Mouse (Mus musculus) mature B cell (primary cell): ENCODE results near the gene Acss2.

ENCODE experiments used
- in situ Hi-C: fragments of 300-500 bp; cut with MboI; formaldehyde crosslinking; loops from 2 replicates; pipeline ENCODE4 v1.14.3; 2019

The Acss2 gene

GRCm38 (mm10) chr2:155517455-155518423 is at the start of gene Acss2, which contains the start of gene Ggt7:
Gene Acss2, plus strand, starts transcription at chr2:155517948.
Gene Ggt7, minus strand, starts transcription at chr2:155518237.
- in situ Hi-C loops, result loop anchor here (10.0 to 25.0 kb wide), 3 partner anchors 57 to 245 kb away; partner anchors contain the start of genes Myh7b and Procr

GRCm38 (mm10) chr2:155472671-155473569 is 44.8 kb upstream of the Acss2 start:
- in situ Hi-C loops, result no loop called here

GRCm38 (mm10) chr2:155473570-155474088 is 44.1 kb upstream of the Acss2 start, which contains the start of gene Ncoa6:
Gene Ncoa6, minus strand, starts transcription at chr2:155473894.
- in situ Hi-C loops, result no loop called here

- in situ Hi-C loops, result no loop called here
Measured at GRCm38 (mm10) chr2:155482021-155482420, 35.7 kb upstream of the Acss2 start.

- in situ Hi-C loops, result no loop called here
Measured at GRCm38 (mm10) chr2:155490998-155491397, 26.8 kb upstream of the Acss2 start.

- in situ Hi-C loops, result loop anchor here (25.0 kb wide), 1 partner anchor 260 kb away; the partner anchor contains the start of gene Procr
Measured at GRCm38 (mm10) chr2:155502596-155502995, 15.2 kb upstream of the Acss2 start.

- in situ Hi-C loops, result loop anchor here (25.0 kb wide), 1 partner anchor 258 kb away; the partner anchor contains the start of gene Procr
Measured at GRCm38 (mm10) chr2:155504440-155505355, 13.1 kb upstream of the Acss2 start.

- in situ Hi-C loops, result loop anchor here (25.0 kb wide), 1 partner anchor 256 kb away; the partner anchor contains the start of gene Procr
Measured at GRCm38 (mm10) chr2:155505811-155506210, 11.9 kb upstream of the Acss2 start.

- in situ Hi-C loops, result loop anchor here (25.0 kb wide), 1 partner anchor 254 kb away; the partner anchor contains the start of gene Procr
Measured at GRCm38 (mm10) chr2:155507721-155508470, 9.9 kb upstream of the Acss2 start.

- in situ Hi-C loops, result loop anchor here (10.0 to 25.0 kb wide), 3 partner anchors 62 to 250 kb away; partner anchors contain the start of genes Myh7b and Procr
Measured at GRCm38 (mm10) chr2:155512479-155512878, 5.3 kb upstream of the Acss2 start.

GRCm38 (mm10) chr2:155513543-155513942 is 4.2 kb upstream of the Acss2 start:
- in situ Hi-C loops, result loop anchor here (10.0 to 25.0 kb wide), 3 partner anchors 61 to 249 kb away; partner anchors contain the start of genes Myh7b and Procr

GRCm38 (mm10) chr2:155514666-155515065 is 3.1 kb upstream of the Acss2 start:
- in situ Hi-C loops, result loop anchor here (10.0 to 25.0 kb wide), 3 partner anchors 60 to 248 kb away; partner anchors contain the start of genes Myh7b and Procr

- in situ Hi-C loops, result loop anchor here (10.0 to 25.0 kb wide), 3 partner anchors 59 to 246 kb away; partner anchors contain the start of genes Myh7b and Procr
Measured at GRCm38 (mm10) chr2:155515941-155516340, 1.8 kb upstream of the Acss2 start.

GRCm38 (mm10) chr2:155518531-155519270 is 953 bp downstream of the Acss2 start:
- in situ Hi-C loops, result loop anchor here (10.0 to 25.0 kb wide), 3 partner anchors 56 to 244 kb away; partner anchors contain the start of genes Myh7b and Procr

- in situ Hi-C loops, result loop anchor here (25.0 kb wide), 1 partner anchor 239 kb away; the partner anchor contains the start of gene Procr
Measured at GRCm38 (mm10) chr2:155523706-155524105, 6.0 kb downstream of the Acss2 start.

GRCm38 (mm10) chr2:155524378-155524777 is 6.6 kb downstream of the Acss2 start:
- in situ Hi-C loops, result loop anchor here (25.0 kb wide), 1 partner anchor 238 kb away; the partner anchor contains the start of gene Procr

GRCm38 (mm10) chr2:155527367-155527766 is 9.6 kb downstream of the Acss2 start:
- in situ Hi-C loops, result no loop called here

- in situ Hi-C loops, result no loop called here
Measured at GRCm38 (mm10) chr2:155536292-155536691, 18.5 kb downstream of the Acss2 start.
